Mouse (Mus musculus): ENCODE data around the gene Kremen2.

Gene Kremen2

DNA sequence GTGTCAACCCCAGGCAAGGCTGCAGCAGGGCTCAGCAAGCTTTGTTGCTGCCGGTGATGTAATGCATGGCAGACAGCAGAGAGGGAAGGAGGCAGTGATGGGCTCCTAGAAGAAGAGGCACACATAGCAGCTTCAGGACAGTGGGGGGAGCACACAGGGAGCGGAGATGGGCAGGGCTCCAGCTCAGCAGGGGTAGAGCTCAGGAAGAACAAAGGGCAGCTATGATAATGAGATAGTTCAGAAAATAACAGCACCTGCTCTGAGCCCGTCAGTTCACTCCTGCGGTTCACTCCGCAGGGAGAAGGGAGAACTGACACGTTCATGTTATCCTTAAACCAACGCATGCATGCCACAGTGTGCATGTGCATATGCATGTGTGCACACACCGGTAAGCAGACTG is 13.2 kb upstream of the Kremen2 start:
- DNase-seq: no peak

DNA sequence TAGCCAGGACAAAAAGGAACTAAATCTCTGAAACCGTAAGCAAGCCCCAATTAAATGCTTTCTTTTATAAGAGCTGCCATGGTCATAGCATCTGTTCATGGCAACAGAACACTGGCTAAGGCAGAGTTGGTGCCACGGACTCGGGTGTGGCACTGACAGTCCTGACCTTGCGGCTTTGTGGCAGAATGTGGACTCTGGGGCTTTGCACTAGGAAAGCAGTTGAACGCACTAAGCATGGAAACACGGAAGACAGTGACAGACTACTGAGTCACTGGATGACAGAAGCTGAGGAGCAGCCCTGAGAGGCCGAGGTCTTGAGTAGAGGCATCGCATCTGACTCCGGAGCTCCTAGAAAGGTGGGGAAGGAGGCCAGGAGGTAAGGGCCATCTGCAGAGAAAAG is 11.9 kb upstream of the Kremen2 start:
- no peak for DNase-seq

DNA sequence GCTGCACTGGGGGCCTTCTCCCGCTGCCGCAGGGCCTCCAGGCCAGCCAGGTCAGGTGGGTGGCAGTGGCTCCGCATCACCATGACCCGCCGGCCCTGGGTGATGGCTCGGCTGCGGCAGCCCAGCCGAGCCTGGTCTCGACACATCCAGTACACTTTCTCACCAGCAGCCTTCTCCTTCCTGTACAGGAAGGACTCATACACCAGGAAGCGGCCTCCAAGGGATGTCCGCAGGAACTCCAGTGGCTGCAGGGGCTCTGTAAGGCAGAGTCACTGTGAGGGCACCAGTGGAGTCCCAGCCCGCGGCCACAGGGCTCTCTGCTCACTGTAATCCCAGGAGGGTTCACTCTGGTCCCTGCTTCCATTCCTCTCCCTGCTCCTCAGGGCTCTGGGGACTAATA is 10.1 kb upstream of the Kremen2 start:
- DNase-seq: no peak

DNA sequence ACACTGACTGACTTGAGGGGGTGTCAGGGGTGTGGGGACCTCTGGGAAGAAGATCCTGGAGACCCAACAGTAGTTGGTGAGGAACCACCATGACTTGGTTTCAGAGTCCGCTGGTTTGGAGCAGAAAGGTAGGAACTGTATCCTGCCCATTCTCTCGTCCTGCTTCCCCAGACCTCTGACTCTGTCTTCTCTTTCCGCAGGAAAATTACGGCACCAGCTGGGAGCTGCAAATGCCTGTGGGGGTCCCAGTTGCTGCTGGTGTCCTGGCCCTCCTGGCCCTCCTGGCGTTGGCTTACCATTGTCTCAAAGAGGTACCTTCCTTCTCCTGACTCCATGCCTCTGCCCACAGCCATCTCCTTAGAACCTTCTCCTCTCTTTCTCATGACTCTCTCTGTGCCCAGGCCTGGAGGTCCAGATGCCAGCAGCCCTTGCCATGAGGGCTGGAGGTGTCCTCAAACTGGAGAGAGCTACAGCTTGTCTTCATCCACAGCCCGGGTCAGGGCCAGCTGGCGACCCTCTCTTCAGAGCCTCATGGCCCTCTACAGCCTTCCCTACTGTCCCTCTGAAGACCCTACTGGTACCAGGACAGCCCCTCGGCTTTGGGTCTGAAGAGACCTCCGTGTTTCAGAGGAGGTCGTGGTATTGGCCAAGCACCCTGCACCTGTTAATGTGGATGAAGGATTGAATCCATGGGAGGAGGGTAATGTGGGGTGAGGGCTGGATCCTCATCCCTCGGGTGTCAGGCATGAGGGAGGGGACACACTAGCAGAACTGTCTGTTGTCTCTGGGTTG is 4.0 kb upstream of the Kremen2 start:
- no peak for DNase-seq

DNA sequence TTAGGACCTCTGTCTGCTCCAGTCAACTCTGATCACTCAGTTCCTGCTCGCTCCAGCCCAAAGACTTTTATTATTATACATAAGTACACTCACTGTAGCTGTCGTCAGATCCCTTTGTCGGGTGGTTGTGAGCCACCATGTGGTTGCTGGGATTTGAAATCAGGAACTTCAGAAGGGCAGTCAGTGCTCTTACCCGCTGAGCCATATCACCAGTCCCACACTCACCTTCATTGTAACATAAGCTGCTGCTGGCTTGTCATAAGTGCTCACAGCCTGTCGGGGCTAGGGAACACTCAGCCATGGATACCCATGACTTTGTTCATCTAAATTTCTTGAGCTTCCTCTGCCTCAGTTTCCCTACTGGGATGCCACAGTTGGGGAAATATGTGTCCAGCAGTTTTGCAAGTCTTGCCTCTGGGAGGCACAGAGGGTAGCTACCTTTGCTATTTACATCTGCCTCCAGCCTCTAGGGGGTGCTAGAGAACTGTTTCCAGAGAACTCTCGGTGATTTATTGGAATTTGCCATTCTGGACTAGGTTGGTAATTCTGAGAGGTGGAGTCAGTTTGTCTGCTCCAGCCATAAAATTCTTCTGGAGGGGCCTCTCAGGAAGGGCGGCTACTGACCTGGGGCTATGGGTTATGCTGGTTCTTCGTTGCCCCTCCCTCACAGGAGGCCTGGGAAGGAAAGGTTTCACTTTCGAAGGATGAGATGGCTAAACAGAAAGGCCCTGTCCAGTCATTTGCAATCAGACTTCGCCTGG is 3.2 kb upstream of the Kremen2 start:
- peak; percentile 77 to 88 for DNase-seq

- DNase-seq: no peak
Observed at GRCm38 (mm10) chr17:23748026-23748425, 2.4 kb upstream of the Kremen2 start.

GRCm38 (mm10) chr17:23747471-23747870 is 1.8 kb upstream of the Kremen2 start:
- DNase-seq: no peak

DNA sequence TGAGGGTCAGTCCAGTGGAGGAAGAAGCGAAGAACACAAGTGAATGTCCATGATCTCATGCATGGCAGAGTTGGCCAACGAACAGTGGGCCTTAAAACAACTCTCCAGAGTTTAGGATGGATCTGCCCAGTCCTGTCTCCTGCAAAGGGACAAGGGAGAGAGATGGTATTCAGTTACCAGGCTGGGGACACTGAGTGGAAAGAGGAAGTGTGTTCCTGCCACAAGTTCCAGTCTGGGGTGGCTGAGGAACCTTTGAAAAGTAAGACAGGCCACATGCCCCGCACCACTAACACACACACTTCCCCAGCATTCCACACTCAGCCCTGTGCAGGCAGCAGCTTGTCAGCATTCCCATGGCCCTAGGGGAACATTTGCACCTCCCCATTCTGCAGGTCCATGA is 1.1 kb upstream of the Kremen2 start:
- DNase-seq: no peak

DNA sequence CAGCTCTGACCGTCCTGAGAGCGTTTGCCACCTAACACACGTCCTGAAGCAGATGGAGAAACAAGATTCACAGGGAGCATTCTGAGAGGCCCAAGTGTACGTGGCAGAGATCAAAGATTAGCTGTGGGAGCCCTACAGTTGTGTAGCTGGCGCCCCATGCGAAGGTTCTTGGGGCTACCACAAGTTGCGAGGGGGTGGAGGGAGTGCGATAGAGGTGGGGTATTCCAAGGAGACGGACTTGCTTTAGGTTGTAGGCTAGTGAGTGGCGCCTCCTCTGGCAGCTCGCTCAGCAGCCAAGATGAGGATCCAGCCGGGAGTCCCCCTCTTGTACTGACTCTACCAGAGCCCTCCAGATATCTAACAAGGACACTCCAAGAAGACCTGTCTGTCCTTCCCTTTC is 678 bp upstream of the Kremen2 start:
- no peak for DNase-seq

DNA sequence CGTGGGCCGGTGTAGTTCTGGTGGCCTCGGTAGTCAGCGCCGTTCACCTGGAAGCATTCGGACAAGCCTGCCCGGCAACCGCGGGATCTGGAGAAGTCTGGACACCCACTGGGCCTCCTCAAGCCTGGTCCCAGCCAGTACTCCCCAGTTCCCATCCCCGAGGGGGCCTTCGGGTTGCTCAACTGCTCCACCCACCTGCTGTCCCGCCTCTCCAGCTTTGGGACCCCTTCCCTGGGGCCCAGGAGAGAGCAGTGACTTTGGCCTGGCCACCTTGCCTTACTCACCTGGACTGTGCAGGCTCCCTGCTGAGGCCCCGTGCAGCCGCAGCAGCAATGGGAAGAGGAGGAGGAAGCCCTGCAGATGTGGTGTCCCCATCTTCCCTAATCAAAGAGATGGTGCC is 982 bp downstream of the Kremen2 start:
- no peak for DNase-seq

GRCm38 (mm10) chr17:23744076-23744475 is 1.6 kb downstream of the Kremen2 start:
- no peak for DNase-seq

DNA sequence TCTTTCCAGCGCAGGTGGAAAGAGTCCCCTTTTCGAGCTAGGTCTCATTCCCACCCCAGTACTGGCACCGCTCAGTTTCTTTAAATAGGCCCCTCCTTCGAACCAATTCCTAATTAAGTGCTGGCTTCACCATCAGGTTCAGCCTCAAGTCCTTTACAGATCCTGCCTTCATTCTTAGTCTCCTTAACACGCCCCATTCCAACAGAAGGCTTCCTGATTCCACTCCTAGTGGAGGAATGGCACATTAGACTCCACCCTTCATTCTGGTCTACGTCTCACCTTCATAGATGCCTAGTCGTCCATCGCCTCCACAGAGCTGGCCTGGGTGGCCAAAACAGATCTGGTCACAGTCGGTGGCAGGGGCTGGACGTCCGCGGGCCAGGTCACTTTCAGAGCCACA is 2.7 kb downstream of the Kremen2 start:
- no peak for DNase-seq

DNA sequence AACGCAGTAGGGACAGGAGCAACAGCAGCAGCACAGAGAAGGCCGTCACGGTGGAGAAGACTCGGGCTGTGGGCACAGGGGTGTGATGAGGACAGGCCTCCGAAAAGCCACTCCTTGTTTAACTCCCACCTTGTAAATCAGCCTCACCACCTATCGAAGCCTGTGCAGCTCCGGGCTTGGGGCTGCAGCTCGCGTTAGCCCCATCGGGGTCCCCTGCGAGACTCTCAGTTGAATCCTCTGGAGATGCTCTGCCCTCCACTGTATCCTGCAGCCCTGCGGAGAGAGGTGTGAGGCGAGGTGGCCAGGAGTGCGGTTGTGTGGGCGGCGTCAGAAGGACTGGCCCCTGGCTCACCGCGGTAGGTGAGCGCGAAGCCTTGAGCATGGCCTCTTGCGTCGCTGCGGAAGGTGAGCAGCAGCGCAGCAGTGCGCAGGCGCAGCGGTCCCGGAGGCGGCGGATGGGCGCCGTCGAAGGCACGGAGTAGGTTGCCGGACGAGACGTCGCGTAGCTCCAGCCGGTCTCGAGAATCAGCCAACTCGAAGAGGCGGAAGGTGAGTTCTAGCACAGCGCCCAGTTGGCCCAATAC is 3.3 kb downstream of the Kremen2 start:
- peak; percentile 39 to 42 for DNase-seq

DNA sequence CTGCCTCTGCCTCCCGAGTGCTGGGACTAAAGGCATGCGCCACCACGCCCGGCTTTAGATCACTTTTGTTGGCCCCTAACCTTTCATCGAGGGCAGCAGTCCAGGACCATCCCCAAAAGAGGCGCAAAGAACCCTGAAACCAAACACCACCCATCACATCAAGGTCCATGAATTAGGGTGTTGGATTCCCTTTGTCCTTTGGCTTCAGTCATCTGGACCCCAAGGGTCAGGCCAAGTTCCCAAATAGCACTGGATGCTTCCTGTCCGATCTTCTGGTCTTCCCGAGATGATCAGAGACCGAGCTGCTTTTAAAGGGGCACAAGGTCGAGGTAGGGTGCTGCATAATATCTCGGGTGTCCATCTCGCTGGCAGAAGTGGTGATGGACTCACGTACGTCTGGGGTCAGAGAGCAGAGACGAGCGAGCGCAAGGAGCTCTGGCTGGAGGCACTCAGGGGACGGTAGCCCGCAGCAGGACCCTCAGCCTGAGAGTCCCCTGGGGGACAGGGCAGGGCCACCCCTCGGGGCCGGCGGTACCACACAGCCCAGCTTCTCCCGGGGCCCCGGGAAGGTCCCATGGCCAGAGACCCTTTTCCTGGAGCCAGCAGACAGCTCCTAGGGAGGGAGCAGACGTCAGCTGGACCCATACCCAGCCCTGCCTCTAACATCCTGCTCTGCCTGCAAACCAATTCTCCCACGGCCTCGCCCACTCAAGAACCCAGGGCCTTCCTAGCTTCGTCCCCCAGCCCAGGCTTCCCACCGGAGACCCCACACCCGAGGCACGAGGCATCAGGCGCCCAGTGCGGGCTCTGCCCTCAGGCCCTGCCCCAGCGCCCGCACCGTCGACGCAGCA is 4.0 kb downstream of the Kremen2 start:
- no peak for DNase-seq

DNA sequence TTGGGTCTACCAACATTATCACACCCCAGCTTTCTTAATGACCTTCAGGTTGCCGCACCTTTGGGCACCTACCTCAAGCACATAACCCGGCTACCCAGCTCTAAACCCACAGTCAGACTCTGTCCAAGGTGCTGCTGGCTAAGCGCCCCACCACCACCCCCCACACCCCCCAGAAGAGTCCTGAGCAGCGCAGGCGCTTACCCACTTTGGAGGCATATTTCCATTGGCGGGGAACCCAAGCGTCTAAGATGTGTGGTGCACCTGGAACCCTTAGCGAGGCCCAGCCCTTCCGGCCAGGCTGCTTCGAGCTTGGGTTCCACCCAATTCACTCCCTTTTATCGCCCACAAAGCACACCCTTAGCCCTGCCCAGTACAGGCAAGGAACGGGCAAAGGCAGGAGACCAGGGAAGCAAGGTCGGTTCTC is 5.0 kb downstream of the Kremen2 start, which contains the start of gene Paqr4:
Gene Paqr4 (minus strand): TSS at position 270 of the 424 bp plus-strand sequence.
- DNase-seq: peak in 1 of 2 experiments; percentile 44

- peak; percentile 95 to 96 for DNase-seq
Observed at GRCm38 (mm10) chr17:23740136-23740584, 5.5 kb downstream of the Kremen2 start.

GRCm38 (mm10) chr17:23739202-23740135 is 6.2 kb downstream of the Kremen2 start:
- no peak for DNase-seq

DNA sequence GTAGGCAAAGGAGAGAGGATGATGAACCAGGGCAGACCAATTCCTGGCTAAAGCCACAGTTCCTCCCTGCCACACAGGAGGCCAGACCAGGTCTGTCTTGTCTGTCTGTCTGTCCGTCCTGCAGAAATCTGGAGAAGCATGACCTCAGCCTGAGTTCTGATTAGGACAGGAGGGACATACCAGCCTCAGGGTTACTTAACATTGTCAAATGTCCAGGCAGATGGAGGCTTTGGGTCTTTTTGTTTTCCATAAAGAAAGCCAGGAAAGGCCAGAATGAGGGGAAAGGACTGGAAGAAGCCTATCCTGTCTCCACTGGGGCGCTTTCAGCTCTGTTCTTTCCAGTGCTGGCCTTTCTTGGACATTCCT is 6.8 kb downstream of the Kremen2 start:
- no peak for DNase-seq

DNA sequence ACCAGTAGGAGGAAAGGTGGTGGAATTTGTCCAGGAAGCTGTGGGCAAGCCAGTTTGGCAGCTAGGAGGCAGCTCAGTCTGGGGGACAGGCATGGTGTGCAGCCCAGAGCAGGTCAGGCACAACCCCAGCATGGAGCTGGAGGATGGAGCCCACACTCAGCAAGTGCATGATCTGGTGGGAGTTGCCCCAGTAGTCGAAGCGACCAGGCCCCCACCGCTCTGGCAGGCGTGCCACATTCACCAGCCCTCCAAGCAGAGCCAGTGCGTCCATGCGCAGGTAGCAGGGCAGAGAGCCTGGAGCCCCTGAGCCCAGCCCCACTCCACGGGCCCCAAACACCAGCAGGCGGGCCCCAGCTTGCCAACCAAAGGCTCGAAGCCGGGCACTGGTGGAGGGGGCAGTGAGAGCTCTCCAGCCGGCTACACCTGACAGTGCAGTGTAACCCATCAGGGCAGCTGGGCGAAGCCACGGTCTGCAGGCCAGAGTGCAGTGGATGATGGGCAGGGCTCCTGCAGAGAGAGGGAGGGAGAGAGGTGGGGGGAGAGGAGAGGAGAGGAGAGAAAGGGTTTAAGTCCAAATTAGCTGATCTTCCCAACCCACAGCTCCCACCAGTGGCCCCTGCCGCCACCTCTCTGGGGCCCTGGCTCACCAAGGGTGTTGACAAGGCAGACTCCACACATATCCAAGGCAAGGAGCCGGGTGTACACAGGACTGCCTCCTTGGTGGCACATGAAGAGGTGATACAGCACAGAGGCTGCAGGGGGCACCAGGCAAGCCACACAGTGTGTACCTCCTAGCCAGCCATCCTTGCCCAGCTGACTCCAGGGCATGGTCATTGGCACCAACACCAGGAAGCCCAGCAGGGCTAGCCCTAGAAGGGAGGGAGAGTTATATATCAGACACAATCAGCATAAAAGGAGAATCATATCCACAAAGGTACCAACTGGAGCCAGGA is 7.9 kb downstream of the Kremen2 start:
- DNase-seq: peak in 1 of 2 experiments; percentile 33

GRCm38 (mm10) chr17:23734341-23734740 is 11.3 kb downstream of the Kremen2 start:
- DNase-seq: no peak

Data from lung, adult 18-20 months (tissue).